Mouse (Mus musculus): Measurements from ENCODE around the gene Nckap5l.

DNA sequence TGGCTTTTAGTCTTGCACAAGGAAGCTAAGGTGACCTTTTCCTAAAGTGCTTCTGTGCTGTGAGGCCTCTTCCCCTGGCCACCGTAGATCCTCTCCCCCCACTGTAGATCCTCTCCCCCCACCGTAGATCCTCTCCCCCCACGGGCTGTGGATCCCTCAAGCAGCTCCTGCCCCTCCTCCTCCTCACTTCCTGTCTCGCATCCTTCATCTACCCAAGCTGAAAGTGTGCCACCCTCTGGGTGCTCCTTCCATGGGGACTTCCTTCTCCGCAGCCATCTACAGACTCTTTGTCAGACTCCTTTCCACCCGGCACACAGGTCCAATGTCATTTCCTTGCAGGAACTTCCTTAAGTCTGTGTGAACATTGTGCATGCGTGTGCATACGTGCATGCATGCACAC lies 27.2 kb downstream of the Nckap5l start:
- no peak for TF ChIP-seq HCFC1 (IDR thresholded peaks at IDR 0.05; ENCODE audit: borderline replicate concordance, insufficient read depth, low read length)
- no peak for TF ChIP-seq ZNF384 (IDR thresholded peaks at IDR 0.05; ENCODE audit: low read depth, low read length)
- TF ChIP-seq MAFK (IDR thresholded peaks at IDR 0.05; ENCODE audit: insufficient read depth, low read depth, low read length) = no peak
- TF ChIP-seq CHD2 (IDR thresholded peaks at IDR 0.05; ENCODE audit: low read depth, low read length) = no peak

Data from ES-E14 (cell line).